Mouse (Mus musculus) right cerebral cortex, postnatal 36 days (tissue): ENCODE data around the gene Adcy6.

Experiments
- DNase-seq, 2 experiments: peaks; one replicate each; pipeline ENCODE4 v3.0.0; 2022; ENCODE audit warnings: low spot score in 2 of 2, mixed read lengths in 1 of 2

Gene Adcy6

GRCm38 (mm10) chr15:98628589-98629254, 18.8 kb upstream of the Adcy6 start:
- DNase-seq: no peak

DNA sequence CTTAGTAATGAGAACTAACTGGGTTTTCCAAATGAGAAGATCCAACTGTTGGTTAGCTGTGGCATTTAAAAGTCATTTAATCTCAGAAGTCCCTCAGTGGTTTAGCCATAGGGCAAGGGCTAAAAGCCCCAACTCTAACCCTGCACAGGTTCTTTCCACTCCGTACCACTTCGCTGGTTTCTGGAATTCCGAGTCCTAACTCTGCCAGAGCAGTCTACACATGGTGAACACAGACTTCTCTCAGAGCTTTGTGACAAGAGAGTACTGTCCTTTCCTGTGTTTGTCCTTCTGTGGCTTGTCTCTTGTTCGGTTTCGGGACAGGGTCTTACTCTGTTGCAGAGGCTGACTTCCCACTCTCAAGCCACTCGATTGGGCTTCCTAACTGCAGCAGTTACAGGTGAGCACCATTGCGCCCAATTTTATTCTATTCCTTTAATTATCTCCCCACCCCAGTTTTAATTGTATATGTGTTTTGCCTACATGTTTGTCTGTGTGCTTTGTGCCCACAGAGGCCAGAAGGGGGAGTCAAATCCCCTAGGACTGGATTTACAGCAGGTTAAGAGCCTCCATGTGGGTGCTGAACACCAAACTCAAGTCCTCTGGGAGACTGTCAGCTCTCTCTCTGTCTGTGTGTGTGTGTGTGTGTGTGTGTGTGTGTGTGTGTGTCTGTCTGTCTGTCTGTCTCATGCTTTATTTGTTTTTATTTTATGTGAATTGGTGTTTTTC, 16.8 kb upstream of the Adcy6 start:
- DNase-seq: no peak

DNA sequence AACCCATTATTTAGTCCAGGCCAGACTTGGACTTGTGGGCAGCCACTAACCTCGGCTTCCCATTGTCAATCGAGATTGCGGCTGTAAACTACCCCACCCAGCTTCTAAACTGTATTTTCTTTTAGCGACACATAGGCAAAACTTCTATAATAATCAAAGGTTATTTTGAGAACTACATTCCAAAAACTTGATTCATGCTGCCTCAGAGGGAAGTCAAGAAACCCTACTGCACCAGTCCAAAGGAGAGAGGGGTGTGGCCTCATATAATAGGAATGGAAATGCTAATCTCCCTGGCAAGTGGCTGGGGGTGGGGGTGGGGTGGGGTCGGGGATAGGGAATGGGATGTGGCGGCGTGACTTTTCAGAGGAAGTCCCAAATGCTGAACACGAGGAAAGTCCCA, 16.2 kb upstream of the Adcy6 start:
- DNase-seq: no peak

DNA sequence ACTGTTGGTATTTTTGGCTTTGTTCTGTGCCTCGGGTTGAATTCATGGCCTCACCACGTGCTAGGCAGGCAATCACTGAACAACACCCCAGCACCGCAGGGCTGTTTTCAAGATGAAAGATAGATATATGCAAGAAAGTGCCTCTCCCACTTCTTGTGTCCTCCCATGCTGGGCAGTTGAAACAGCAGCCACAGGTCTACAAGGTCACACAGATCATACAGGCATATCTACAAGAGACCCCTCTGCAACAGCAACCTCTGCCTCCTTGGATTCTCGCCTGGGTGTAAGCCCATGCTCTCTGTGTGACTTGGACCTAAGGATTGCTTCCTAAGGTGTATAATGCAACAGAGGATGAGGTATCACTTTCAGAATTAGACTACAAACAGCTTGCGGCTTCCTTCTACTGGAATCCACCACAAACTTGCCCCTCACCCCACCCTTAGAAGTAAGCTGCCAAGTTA, 13.5 kb upstream of the Adcy6 start:
- DNase-seq: no peak

- no peak for DNase-seq
These were observed 12.8 kb upstream of the Adcy6 start for GRCm38 (mm10) chr15:98622721-98623120.

DNA sequence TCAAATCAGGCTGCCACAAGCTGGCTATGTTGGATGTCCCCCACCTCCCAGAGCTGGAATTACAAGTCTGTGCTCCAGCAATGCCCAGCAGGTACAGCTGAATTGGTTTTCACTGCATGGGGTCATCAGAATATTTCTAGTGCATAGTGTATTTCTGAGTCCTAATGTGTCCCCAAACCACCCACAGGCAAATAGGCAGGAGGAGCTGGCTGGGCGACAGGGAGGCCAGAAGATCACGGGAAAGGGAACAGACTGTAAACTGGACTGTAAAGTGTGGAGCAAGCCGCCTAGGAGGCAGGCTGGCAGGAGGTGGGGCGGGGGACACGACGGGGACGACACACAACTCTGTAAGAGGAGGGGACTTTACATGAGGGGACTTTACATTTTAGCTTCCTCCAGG, 12.3 kb upstream of the Adcy6 start:
- DNase-seq: no peak

GRCm38 (mm10) chr15:98617176-98617537, 7.3 kb upstream of the Adcy6 start:
- no peak for DNase-seq

GRCm38 (mm10) chr15:98616362-98617175, 6.7 kb upstream of the Adcy6 start:
- DNase-seq: no peak

GRCm38 (mm10) chr15:98615751-98616150, 5.9 kb upstream of the Adcy6 start:
- no peak for DNase-seq

- no peak for DNase-seq
These were observed 5.1 kb upstream of the Adcy6 start for GRCm38 (mm10) chr15:98614971-98615370.

- no peak for DNase-seq
These were observed 4.7 kb upstream of the Adcy6 start for GRCm38 (mm10) chr15:98614551-98614950.

- DNase-seq: no peak
These were observed 2.4 kb upstream of the Adcy6 start for GRCm38 (mm10) chr15:98612229-98612628.

DNA sequence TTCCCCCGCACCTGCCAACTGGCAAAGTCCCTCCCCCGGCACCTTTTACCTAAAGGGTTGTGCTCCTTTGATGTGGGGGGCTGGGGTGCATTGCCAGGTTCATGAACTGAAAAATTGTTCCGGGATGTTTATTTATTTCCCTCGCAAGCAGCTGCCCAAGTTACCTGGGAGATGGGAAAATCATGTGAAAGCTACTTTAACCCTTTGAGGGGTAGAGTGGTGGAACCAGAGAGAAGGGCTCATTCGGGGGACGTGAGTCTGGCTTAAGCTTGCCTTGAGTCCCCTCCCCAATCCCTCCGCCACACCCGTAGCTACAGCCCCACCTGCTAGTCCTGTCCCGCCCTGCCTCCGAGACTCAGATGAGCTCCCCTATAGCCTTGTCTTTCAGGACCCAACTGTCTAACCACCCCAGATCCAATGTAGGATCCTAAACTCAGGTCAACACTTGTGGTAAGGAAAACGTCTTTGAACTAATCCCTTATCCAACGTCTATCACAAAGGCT, 306 bp upstream of the Adcy6 start:
- no peak for DNase-seq

- no peak for DNase-seq
These were observed 1.1 kb downstream of the Adcy6 start for GRCm38 (mm10) chr15:98608784-98609250.

- DNase-seq: no peak
These were observed 1.7 kb downstream of the Adcy6 start for GRCm38 (mm10) chr15:98608058-98608783.

DNA sequence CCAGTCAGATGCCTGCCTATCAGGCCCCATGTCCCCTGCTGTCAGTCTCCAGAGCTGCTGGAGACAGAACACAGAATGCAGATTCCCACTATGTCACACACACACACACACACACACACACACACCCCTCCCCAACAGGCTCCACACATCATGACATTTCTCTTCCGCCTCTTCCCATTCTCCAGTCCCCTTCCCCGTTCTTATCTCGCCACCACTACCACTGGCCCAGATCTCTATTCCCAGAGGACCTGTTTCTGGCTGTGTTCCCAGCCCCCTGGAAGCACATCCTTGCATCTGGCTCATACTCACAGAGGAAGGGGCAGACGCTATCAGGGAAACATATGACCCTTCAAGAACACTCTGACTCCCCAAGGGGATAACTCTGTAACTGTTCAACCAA, 2.3 kb downstream of the Adcy6 start:
- no peak for DNase-seq

DNA sequence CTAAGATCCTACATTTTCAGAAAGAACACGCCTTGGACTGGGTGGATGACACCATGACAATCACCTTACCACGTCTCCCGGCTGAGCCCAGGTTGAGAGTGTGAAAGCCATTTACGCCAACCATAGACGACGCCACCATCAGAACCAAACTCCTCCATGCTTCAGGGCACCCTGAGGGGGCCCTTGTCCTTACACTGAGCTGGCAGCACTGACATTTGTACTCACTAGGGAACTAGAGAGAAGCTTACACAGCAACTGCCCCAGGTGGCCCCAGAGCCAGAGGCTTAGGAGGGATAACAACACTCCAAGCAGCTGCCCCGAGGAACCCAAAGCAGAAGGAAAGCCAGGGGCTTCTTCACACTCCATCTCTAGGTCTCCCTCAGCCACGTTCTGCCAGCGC, 3.1 kb downstream of the Adcy6 start:
- no peak for DNase-seq

DNA sequence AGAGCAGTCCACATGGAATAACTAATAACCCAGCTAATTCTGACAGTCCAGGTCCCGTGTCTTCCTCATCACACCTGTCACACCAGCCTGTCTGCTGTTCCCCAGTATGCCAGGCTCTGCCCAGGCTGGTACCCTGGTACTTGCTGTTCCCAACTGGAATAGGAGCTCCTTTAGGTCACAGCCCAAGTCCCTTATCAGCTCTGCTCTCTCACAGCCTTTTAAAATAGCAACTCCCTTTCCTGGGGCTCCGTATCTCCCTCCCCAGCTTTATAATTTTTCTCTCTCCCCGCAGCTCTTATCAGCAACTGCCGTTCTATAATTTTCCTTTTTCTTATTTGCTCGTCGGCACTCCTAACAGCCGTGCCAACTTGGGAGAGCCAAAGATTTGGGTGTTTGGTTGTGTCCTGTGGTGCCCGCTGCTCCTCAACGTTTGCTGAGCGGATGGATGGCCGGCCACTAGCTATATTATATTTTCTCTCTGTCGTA, 3.8 kb downstream of the Adcy6 start:
- no peak for DNase-seq

- DNase-seq: no peak
These were observed 5.8 kb downstream of the Adcy6 start for GRCm38 (mm10) chr15:98604041-98604575.

- DNase-seq: no peak
These were observed 6.9 kb downstream of the Adcy6 start for GRCm38 (mm10) chr15:98602921-98603458.
